Mouse (Mus musculus) heart, postnatal 10 days (tissue): Measurements from ENCODE around the gene Rab5c. TPM values are rescaled to one million over a fixed set of nuclear protein-coding genes. Genes with fewer than 3 reads are reported as not detected.

Experiments
- DNase-seq, 2 experiments: peaks; one replicate each; pipeline ENCODE4 v3.0.0; 2021
- intact Hi-C: fragments of 180-260 bp; cut with DNase I; formaldehyde crosslinking; loops from one replicate; pipeline ENCODE4 v1.15.1; 2025
- total RNA-seq, 2 experiments: library from RNA; stranded (reverse); gene quantifications; 2 replicates each; pipeline ENCODE4 v1.2.3; 2021

Gene Rab5c
- total RNA-seq, result 10 to 100 TPM; 85.3 to 97.8 TPM

GRCm38 (mm10) chr11:100738066-100738604, at the start of gene Rab5c:
Gene Rab5c, minus strand, starts transcription at chr11:100738215.
- intact Hi-C loops, result no loop called here
- peak; percentile 99 for DNase-seq

- DNase-seq, result no peak
- intact Hi-C loops, result no loop called here
Observed at GRCm38 (mm10) chr11:100785774-100786173, 47.8 kb upstream of the Rab5c start.

GRCm38 (mm10) chr11:100784286-100784685, 46.3 kb upstream of the Rab5c start:
- no peak for DNase-seq
- intact Hi-C loops, result no loop called here

- intact Hi-C loops, result no loop called here
- no peak for DNase-seq
Observed at GRCm38 (mm10) chr11:100782568-100782967, 44.6 kb upstream of the Rab5c start.

- no peak for DNase-seq
- intact Hi-C loops, result no loop called here
Observed at GRCm38 (mm10) chr11:100781763-100782475, 43.9 kb upstream of the Rab5c start.

GRCm38 (mm10) chr11:100780247-100780646, 42.2 kb upstream of the Rab5c start:
- intact Hi-C loops, result no loop called here
- DNase-seq, result no peak

GRCm38 (mm10) chr11:100778069-100778468, 40.1 kb upstream of the Rab5c start:
- no peak for DNase-seq
- intact Hi-C loops, result no loop called here

GRCm38 (mm10) chr11:100775921-100776320, 37.9 kb upstream of the Rab5c start:
- intact Hi-C loops, result no loop called here
- no peak for DNase-seq

- intact Hi-C loops, result no loop called here
- no peak for DNase-seq
Observed at GRCm38 (mm10) chr11:100774261-100774660, 36.2 kb upstream of the Rab5c start.

- intact Hi-C loops, result no loop called here
- DNase-seq, result peak; percentile 88 to 91
Observed at GRCm38 (mm10) chr11:100770646-100771408, 32.8 kb upstream of the Rab5c start, which contains the start of gene Ghdc. Gene Ghdc, minus strand, starts transcription at chr11:100770957.

GRCm38 (mm10) chr11:100769980-100770379, 32.0 kb upstream of the Rab5c start:
- intact Hi-C loops, result no loop called here

GRCm38 (mm10) chr11:100767871-100768270, 29.9 kb upstream of the Rab5c start:
- DNase-seq, result no peak
- intact Hi-C loops, result no loop called here

More at GRCm38 (mm10) chr11:100769980-100770379, 32.0 kb upstream of the Rab5c start:
- no peak for DNase-seq

GRCm38 (mm10) chr11:100766726-100767125, 28.7 kb upstream of the Rab5c start:
- intact Hi-C loops, result no loop called here
- no peak for DNase-seq

GRCm38 (mm10) chr11:100762831-100763230, 24.8 kb upstream of the Rab5c start, which contains the start of gene Hcrt:
Gene Hcrt, minus strand, starts transcription at chr11:100762931.
- DNase-seq, result no peak
- intact Hi-C loops, result loop anchor here (5.0 kb wide), 1 partner anchor 191 kb away; the partner anchor contains the start of gene Cnp

GRCm38 (mm10) chr11:100761547-100762045, 23.6 kb upstream of the Rab5c start:
- intact Hi-C loops, result loop anchor here (1.0 to 5.0 kb wide), 2 partner anchors 47 to 189 kb away; partner anchors contain the start of gene Cnp
- peak; percentile 93 to 97 for DNase-seq

GRCm38 (mm10) chr11:100759611-100760233, 21.7 kb upstream of the Rab5c start, which contains the start of gene Kcnh4:
Gene Kcnh4, minus strand, starts transcription at chr11:100759942.
- intact Hi-C loops, result loop anchor here (5.0 kb wide), 1 partner anchor 187 kb away; the partner anchor contains the start of gene Cnp

GRCm38 (mm10) chr11:100758707-100759610, 20.9 kb upstream of the Rab5c start:
- peak; percentile 57 to 72 for DNase-seq
- intact Hi-C loops, result no loop called here

More at GRCm38 (mm10) chr11:100759611-100760233, 21.7 kb upstream of the Rab5c start, which contains the start of gene Kcnh4:
- DNase-seq, result peak in 1 of 2 experiments; percentile 22

GRCm38 (mm10) chr11:100757566-100757965, 19.6 kb upstream of the Rab5c start:
- no peak for DNase-seq
- intact Hi-C loops, result no loop called here

GRCm38 (mm10) chr11:100756476-100756875, 18.5 kb upstream of the Rab5c start:
- DNase-seq, result no peak
- intact Hi-C loops, result no loop called here
